8 mouse cellular contexts compared by ENCODE assay signal in genomic region chr4:133201006-133201771, GRCm38 (mm10). TPM values are rescaled to one million over a fixed set of nuclear protein-coding genes. Genes with fewer than 3 reads are reported as not detected.
DNase-seq lines count a peak whose midpoint lies in the region; ATAC-seq and TF ChIP-seq lines count a peak whose summit lies in the region.

No protein-coding gene starts in this region.

- peak; percentile 58 for DNase-seq in neural tube, embryonic 11.5 days (ENCODE audit: low spot score)
- DNase-seq in neural tube, embryonic 10.5 days (ENCODE audit: extremely low spot score, low spot score) = no peak
- DNase-seq in cerebellum, adult 11 months = peak; percentile 82
- DNase-seq in forebrain, postnatal 0 days = peak; percentile 50
- peak; percentile 61 for DNase-seq in thymus, postnatal 0 days (ENCODE audit: low spot score)

- no peak overlapping the region for H3K9ac ChIP-seq in neural tube, embryonic 11.5 days (ENCODE audit: low read length)
- no peak overlapping the region for H3K9ac ChIP-seq in forebrain, postnatal 0 days
- H3K9ac ChIP-seq in hindbrain, embryonic 12.5 days = no peak overlapping the region
- peak overlapping the region; percentile 34; the same call in 1 of the 2 replicates for H3K9ac ChIP-seq in limb, embryonic 12.5 days (replicated peaks)
- H3K9ac ChIP-seq in midbrain, embryonic 16.5 days (ENCODE audit: low read depth, low read length) = no peak overlapping the region

- no peaks in the 10 kb centered on the region; the same call in 1 of the 2 replicates for H3K36me3 ChIP-seq in neural tube, embryonic 11.5 days (ENCODE audit: control insufficient read depth, insufficient read depth, low read length)
- peaks cover 3% of the 10 kb centered on the region; the same call in 1 of the 2 replicates for H3K36me3 ChIP-seq in forebrain, postnatal 0 days (ENCODE audit: insufficient read depth)
- peaks cover 3% of the 10 kb centered on the region; the same call in 1 of the 2 replicates for H3K36me3 ChIP-seq in hindbrain, embryonic 12.5 days
- H3K36me3 ChIP-seq in limb, embryonic 12.5 days = peaks cover 9% of the 10 kb centered on the region
- H3K36me3 ChIP-seq in midbrain, embryonic 16.5 days (ENCODE audit: control insufficient read depth, insufficient read depth, low read length) = no peaks in the 10 kb centered on the region

- H3K9me3 ChIP-seq in neural tube, embryonic 11.5 days (ENCODE audit: control insufficient read depth, low read length) = no peaks in the 10 kb centered on the region
- H3K9me3 ChIP-seq in forebrain, postnatal 0 days (ENCODE audit: low read length) = no peaks in the 10 kb centered on the region
- H3K9me3 ChIP-seq in hindbrain, embryonic 12.5 days (replicated peaks) = no peaks in the 10 kb centered on the region
- no peaks in the 10 kb centered on the region for H3K9me3 ChIP-seq in limb, embryonic 12.5 days
- no peaks in the 10 kb centered on the region for H3K9me3 ChIP-seq in midbrain, embryonic 16.5 days (replicated peaks; ENCODE audit: control insufficient read depth, low read length, poor library complexity, severe bottlenecking)

- H3K4me3 ChIP-seq in neural tube, embryonic 11.5 days (ENCODE audit: low read depth, low read length) = no peak overlapping the region
- H3K4me3 ChIP-seq in forebrain, postnatal 0 days (ENCODE audit: low read depth, low read length) = no peak overlapping the region
- H3K4me3 ChIP-seq in hindbrain, embryonic 12.5 days = no peak overlapping the region
- no peak overlapping the region for H3K4me3 ChIP-seq in limb, embryonic 12.5 days (replicated peaks)
- no peak overlapping the region for H3K4me3 ChIP-seq in midbrain, embryonic 16.5 days (ENCODE audit: low read depth, low read length)

- 69% methylated on average over 8 of the region's 8 CpGs for WGBS in neural tube, embryonic 11.5 days
- WGBS in forebrain, postnatal 0 days = 61% methylated on average over 8 of the region's 8 CpGs
- WGBS in hindbrain, embryonic 12.5 days = 78% methylated on average over 7 of the region's 8 CpGs
- 64% methylated on average over 8 of the region's 8 CpGs for WGBS in limb, embryonic 12.5 days
- WGBS in midbrain, embryonic 16.5 days = 64% methylated on average over 8 of the region's 8 CpGs

- peaks cover 42% of the 10 kb centered on the region for H3K4me1 ChIP-seq in neural tube, embryonic 11.5 days (ENCODE audit: control insufficient read depth, insufficient read depth, low read length)
- peaks cover 31% of the 10 kb centered on the region for H3K4me1 ChIP-seq in forebrain, postnatal 0 days (ENCODE audit: insufficient read depth)
- H3K4me1 ChIP-seq in hindbrain, embryonic 12.5 days = peaks cover 66% of the 10 kb centered on the region
- peaks cover 64% of the 10 kb centered on the region for H3K4me1 ChIP-seq in limb, embryonic 12.5 days (replicated peaks)
- H3K4me1 ChIP-seq in midbrain, embryonic 16.5 days (ENCODE audit: control insufficient read depth, insufficient read depth, low read length) = peaks cover 46% of the 10 kb centered on the region

- H3K27ac ChIP-seq in neural tube, embryonic 11.5 days (ENCODE audit: low read depth, low read length) = no peak overlapping the region
- peak overlapping the region; percentile 64 for H3K27ac ChIP-seq in forebrain, postnatal 0 days (ENCODE audit: low read depth, low read length)
- H3K27ac ChIP-seq in hindbrain, embryonic 12.5 days = peak overlapping the region; percentile 48; the same call in 1 of the 2 replicates
- H3K27ac ChIP-seq in limb, embryonic 12.5 days = peak overlapping the region; percentile 80
- peak overlapping the region; percentile 31; the same call in 1 of the 2 replicates for H3K27ac ChIP-seq in midbrain, embryonic 16.5 days (ENCODE audit: low read length)

- no peaks in the 10 kb centered on the region for H3K27me3 ChIP-seq in neural tube, embryonic 11.5 days (ENCODE audit: control insufficient read depth, insufficient read depth, low read length)
- H3K27me3 ChIP-seq in forebrain, postnatal 0 days (ENCODE audit: insufficient read depth, low read length) = no peaks in the 10 kb centered on the region
- 0 out of 2 replicates have a peak, but pooled peaks cover 3% of the 10 kb centered on the region for H3K27me3 ChIP-seq in hindbrain, embryonic 12.5 days
- no peaks in the 10 kb centered on the region for H3K27me3 ChIP-seq in limb, embryonic 12.5 days
- no peaks in the 10 kb centered on the region for H3K27me3 ChIP-seq in midbrain, embryonic 16.5 days (ENCODE audit: control insufficient read depth, insufficient read depth, low read depth, low read length)

- TF ChIP-seq CTCF in forebrain, postnatal 0 days (IDR thresholded peaks at IDR 0.05; ENCODE audit: low read depth) = peak; percentile 61

- no peak overlapping the region for H3K4me2 ChIP-seq in neural tube, embryonic 11.5 days (ENCODE audit: low read depth)
- no peak overlapping the region for H3K4me2 ChIP-seq in forebrain, postnatal 0 days (ENCODE audit: low read depth)
- no peak overlapping the region for H3K4me2 ChIP-seq in hindbrain, embryonic 12.5 days (replicated peaks)
- no peak overlapping the region for H3K4me2 ChIP-seq in limb, embryonic 12.5 days
- no peak overlapping the region for H3K4me2 ChIP-seq in midbrain, embryonic 16.5 days (ENCODE audit: low read length)

- ATAC-seq in neural tube, embryonic 11.5 days (ENCODE audit: insufficient read depth, low FRiP score, low TSS enrichment) = no peak
- 0 out of 2 replicates have a peak, but pooled peaks have one; percentile 15 for ATAC-seq in forebrain, postnatal 0 days
- ATAC-seq in hindbrain, embryonic 12.5 days (ENCODE audit: low FRiP score) = no peak
- no peak for ATAC-seq in limb, embryonic 12.5 days (ENCODE audit: insufficient number of reproducible peaks, insufficient read depth, low FRiP score, low TSS enrichment, low read depth)
- ATAC-seq in midbrain, embryonic 16.5 days = peak; percentile 21

RNA-seq across cellular contexts. Expression of gene Cd164l2, which starts 10.7 kb away (rescaled TPM):
- 0.32 and 0.62 TPM in 2 replicates for polyA plus RNA-seq in neural tube, embryonic 11.5 days (2014; fragmentation: Nextera tagmentation; extraction: Ambion mirVana)
- 2.8 and 4.6 TPM in 2 replicates for total RNA-seq in forebrain, postnatal 0 days (2014; rRNA removed)
- 4.2 and 6.1 TPM in 2 replicates for polyA plus RNA-seq in forebrain, postnatal 0 days (2015; fragmentation: Nextera tagmentation; extraction: Ambion mirVana)
- 2.0 and 2.3 TPM in 2 replicates for polyA plus RNA-seq in hindbrain, embryonic 12.5 days (2016; fragmentation: Nextera tagmentation; extraction: Ambion mirVana)
- polyA plus RNA-seq in limb, embryonic 12.5 days (2016; fragmentation: Nextera tagmentation; extraction: Ambion mirVana) = 3.2 and 4.6 TPM in 2 replicates
- 3.8 and 4.1 TPM in 2 replicates for polyA plus RNA-seq in midbrain, embryonic 16.5 days (2015; fragmentation: Nextera tagmentation; extraction: Ambion mirVana)
- polyA plus RNA-seq in thymus, postnatal 0 days (2015; fragmentation: Nextera tagmentation; extraction: Ambion mirVana) = 0.86 and 1.1 TPM in 2 replicates

RNA-seq across cellular contexts. Expression of gene Gpr3, which starts 11.1 kb away (rescaled TPM):
- 0.45 and 0.49 TPM in 2 replicates for polyA plus RNA-seq in neural tube, embryonic 11.5 days (2014; fragmentation: Nextera tagmentation; extraction: Ambion mirVana)
- total RNA-seq in forebrain, postnatal 0 days (2014; rRNA removed) = 1.1 and 2.2 TPM in 2 replicates
- 2.6 and 2.7 TPM in 2 replicates for polyA plus RNA-seq in forebrain, postnatal 0 days (2015; fragmentation: Nextera tagmentation; extraction: Ambion mirVana)
- 0.08 and 0.35 TPM in 2 replicates for polyA plus RNA-seq in hindbrain, embryonic 12.5 days (2016; fragmentation: Nextera tagmentation; extraction: Ambion mirVana)
- polyA plus RNA-seq in limb, embryonic 12.5 days (2016; fragmentation: Nextera tagmentation; extraction: Ambion mirVana) = 0.24 and 0.58 TPM in 2 replicates
- 1.5 and 2.0 TPM in 2 replicates for polyA plus RNA-seq in midbrain, embryonic 16.5 days (2015; fragmentation: Nextera tagmentation; extraction: Ambion mirVana)
- polyA plus RNA-seq in thymus, postnatal 0 days (2015; fragmentation: Nextera tagmentation; extraction: Ambion mirVana) = not detected in 2 replicates

RNA-seq across cellular contexts. Expression of gene Map3k6, which starts 39.4 kb away (rescaled TPM):
- polyA plus RNA-seq in neural tube, embryonic 11.5 days (2014; fragmentation: Nextera tagmentation; extraction: Ambion mirVana) = 1.5 and 2.7 TPM in 2 replicates
- total RNA-seq in forebrain, postnatal 0 days (2014; rRNA removed) = 4.7 and 7.2 TPM in 2 replicates
- polyA plus RNA-seq in forebrain, postnatal 0 days (2015; fragmentation: Nextera tagmentation; extraction: Ambion mirVana) = 4.3 and 4.4 TPM in 2 replicates
- polyA plus RNA-seq in hindbrain, embryonic 12.5 days (2016; fragmentation: Nextera tagmentation; extraction: Ambion mirVana) = 1.9 and 2.3 TPM in 2 replicates
- 2.3 and 2.9 TPM in 2 replicates for polyA plus RNA-seq in limb, embryonic 12.5 days (2016; fragmentation: Nextera tagmentation; extraction: Ambion mirVana)
- polyA plus RNA-seq in midbrain, embryonic 16.5 days (2015; fragmentation: Nextera tagmentation; extraction: Ambion mirVana) = 2.8 TPM in 2 replicates
- 2.2 and 2.6 TPM in 2 replicates for polyA plus RNA-seq in thymus, postnatal 0 days (2015; fragmentation: Nextera tagmentation; extraction: Ambion mirVana)

Comparison
In these comparisons a context has a peak if more than half of its experiments do, and no peak if none do; other contexts are left out.
1. ATAC-seq: peak in forebrain, postnatal 0 days (single experiment) and midbrain, embryonic 16.5 days (single experiment); none in neural tube, embryonic 11.5 days (single experiment), hindbrain, embryonic 12.5 days (single experiment) and limb, embryonic 12.5 days (single experiment).